Mouse (Mus musculus) kidney, embryonic 16.5 days (tissue): Measurements from ENCODE around the gene Ubap1. TPM values are rescaled to one million over a fixed set of nuclear protein-coding genes. Genes with fewer than 3 reads are reported as not detected.

Source experiments
- ATAC-seq: fragments of 200-750 bp; cut with Nextera tagmentation; 2 replicates; pipeline ENCODE4 v1.8.0; 2017; ENCODE audit warnings: moderate TSS enrichment; ENCODE audit not compliant: low FRiP score, low TSS enrichment
- H3K27ac ChIP-seq: fragments of 300-500 bp; sonication (generic); 2 replicates; pipeline ENCODE4 v1.5.1; 2014; ENCODE audit warnings: low read length
- H3K27me3 ChIP-seq: fragments of 300-500 bp; sonication (generic); 2 replicates; pipeline ENCODE4 v1.6.1; 2014; ENCODE audit warnings: low read length, control low read depth, mixed read lengths; ENCODE audit not compliant: insufficient read depth
- H3K36me3 ChIP-seq: fragments of 300-500 bp; sonication (generic); 2 replicates; pipeline ENCODE4 v1.6.1; 2014; ENCODE audit warnings: low read length, control low read depth, mixed read lengths; ENCODE audit not compliant: insufficient read depth
- H3K4me1 ChIP-seq: fragments of 300-500 bp; sonication (generic); 2 replicates; pipeline ENCODE4 v1.6.1; 2014; ENCODE audit warnings: low read length, control low read depth, mixed read lengths; ENCODE audit not compliant: insufficient read depth
- H3K4me2 ChIP-seq: fragments of 300-500 bp; sonication (generic); replicated peaks from 2 replicates; pipeline ENCODE4 v1.6.1; 2014; ENCODE audit warnings: low read depth, low read length
- H3K4me3 ChIP-seq: fragments of 300-500 bp; sonication (generic); 2 replicates; pipeline ENCODE4 v1.5.1; 2014; ENCODE audit warnings: mild to moderate bottlenecking, low read length
- H3K9ac ChIP-seq: fragments of 300-500 bp; sonication (generic); replicated peaks from 2 replicates; pipeline ENCODE4 v1.6.1; 2014; ENCODE audit warnings: low read length
- H3K9me3 ChIP-seq: fragments of 300-500 bp; sonication (generic); 2 replicates; pipeline ENCODE4 v1.6.1; 2016; ENCODE audit warnings: low read length, control low read depth
- WGBS: fragments of 180-500 bp; shearing (Covaris S2); extraction: QIAGEN DNeasy Blood & Tissue Kit; methylation state at CpG from one replicate; pipeline ENCODE4 v1.1.7; 2014; 5-methylcytosine and 5-hydroxymethylcytosine counted together
- polyA plus RNA-seq: library from polyadenylated mRNA; unstranded; fragments of >200 nt; fragmentation: Nextera tagmentation; extraction: Ambion mirVana; gene quantifications from 2 replicates; pipeline ENCODE4 v1.2.1, GENCODE M21; 2015

The Ubap1 gene
- polyA plus RNA-seq, 1 experiment from 2014 or later, result 62.7 TPM

- Histone ChIP-seq H3K9ac (no peak overlapping the region), H3K27ac (no peak overlapping the region), H3K4me3 (no peak overlapping the region), H3K4me2 (no peak overlapping the region), H3K4me1 (peaks cover 9% of the 10 kb centered on the region), H3K27me3 (no peaks in the 10 kb centered on the region), H3K36me3 (peaks cover 14% of the 10 kb centered on the region; the same call in 1 of the 2 replicates), H3K9me3 (no peaks in the 10 kb centered on the region)
- ATAC-seq, result no peak
- WGBS, result 89% methylated on average over 4 of the region's 4 CpGs
These were observed 4.0 kb downstream of the Ubap1 start for GRCm38 (mm10) chr4:41352758-41353157.

- Histone ChIP-seq H3K27me3 (no peaks in the 10 kb centered on the region), H3K27ac (no peak overlapping the region), H3K36me3 (peaks cover 14% of the 10 kb centered on the region; the same call in 1 of the 2 replicates), H3K4me1 (peaks cover 6% of the 10 kb centered on the region), H3K4me2 (no peak overlapping the region), H3K4me3 (no peak overlapping the region), H3K9ac (no peak overlapping the region), H3K9me3 (no peaks in the 10 kb centered on the region)
- WGBS, result 88% methylated on average over 1 of the region's 1 CpGs
- ATAC-seq, result no peak
These were observed 4.5 kb downstream of the Ubap1 start for GRCm38 (mm10) chr4:41353265-41353664.

GRCm38 (mm10) chr4:41357154-41357553, 8.4 kb downstream of the Ubap1 start:
- ATAC-seq, result no peak
- H3K4me2 ChIP-seq, result no peak overlapping the region
- H3K9me3 ChIP-seq, result no peaks in the 10 kb centered on the region
- no peak overlapping the region for H3K9ac ChIP-seq
- no peak overlapping the region for H3K4me3 ChIP-seq
- no peaks in the 10 kb centered on the region for H3K4me1 ChIP-seq
- peaks cover 13% of the 10 kb centered on the region; the same call in 1 of the 2 replicates for H3K36me3 ChIP-seq
- no peaks in the 10 kb centered on the region for H3K27me3 ChIP-seq
- WGBS, result 78% methylated on average over 2 of the region's 2 CpGs
- H3K27ac ChIP-seq, result no peak overlapping the region

- 87% methylated on average over 2 of the region's 2 CpGs for WGBS
- Histone ChIP-seq H3K9me3 (no peaks in the 10 kb centered on the region), H3K27ac (no peak overlapping the region), H3K4me3 (no peak overlapping the region), H3K4me1 (no peaks in the 10 kb centered on the region), H3K27me3 (no peaks in the 10 kb centered on the region), H3K36me3 (peaks cover 10% of the 10 kb centered on the region; the same call in 1 of the 2 replicates), H3K9ac (no peak overlapping the region), H3K4me2 (no peak overlapping the region)
- ATAC-seq, result no peak
These were observed 9.9 kb downstream of the Ubap1 start for GRCm38 (mm10) chr4:41358669-41359068.

GRCm38 (mm10) chr4:41359358-41359757, 10.6 kb downstream of the Ubap1 start:
- Histone ChIP-seq H3K27ac (no peak overlapping the region), H3K27me3 (no peaks in the 10 kb centered on the region), H3K4me2 (no peak overlapping the region), H3K9ac (no peak overlapping the region), H3K9me3 (no peaks in the 10 kb centered on the region), H3K4me1 (no peaks in the 10 kb centered on the region), H3K4me3 (no peak overlapping the region), H3K36me3 (peaks cover 10% of the 10 kb centered on the region; the same call in 1 of the 2 replicates)
- ATAC-seq, result no peak
- WGBS, result 94% methylated on average over 7 of the region's 7 CpGs

- 88% methylated on average over 3 of the region's 3 CpGs for WGBS
- no peak overlapping the region for H3K4me2 ChIP-seq
These were observed 12.3 kb downstream of the Ubap1 start for GRCm38 (mm10) chr4:41361059-41361458.

GRCm38 (mm10) chr4:41368198-41368597, 19.4 kb downstream of the Ubap1 start:
- Histone ChIP-seq H3K4me3 (no peak overlapping the region), H3K36me3 (peaks cover 13% of the 10 kb centered on the region; the same call in 1 of the 2 replicates), H3K9me3 (no peaks in the 10 kb centered on the region), H3K27me3 (no peaks in the 10 kb centered on the region), H3K4me2 (no peak overlapping the region), H3K9ac (no peak overlapping the region), H3K4me1 (no peaks in the 10 kb centered on the region), H3K27ac (no peak overlapping the region)
- ATAC-seq, result no peak
- WGBS, result 83% methylated on average over 4 of the region's 4 CpGs

More at GRCm38 (mm10) chr4:41361059-41361458, 12.3 kb downstream of the Ubap1 start:
- Histone ChIP-seq H3K4me3 (no peak overlapping the region), H3K36me3 (0 out of 2 replicates have a peak, but pooled peaks cover 6% of the 10 kb centered on the region), H3K27ac (no peak overlapping the region), H3K4me1 (no peaks in the 10 kb centered on the region), H3K9ac (no peak overlapping the region), H3K9me3 (no peaks in the 10 kb centered on the region), H3K27me3 (no peaks in the 10 kb centered on the region)
- ATAC-seq, result no peak

- ATAC-seq, result no peak
- no peak overlapping the region for H3K4me3 ChIP-seq
- H3K4me2 ChIP-seq, result no peak overlapping the region
- no peaks in the 10 kb centered on the region for H3K9me3 ChIP-seq
- H3K36me3 ChIP-seq, result peaks cover 21% of the 10 kb centered on the region; the same call in 1 of the 2 replicates
- no peaks in the 10 kb centered on the region for H3K4me1 ChIP-seq
- H3K27ac ChIP-seq, result no peak overlapping the region
- no peak overlapping the region for H3K9ac ChIP-seq
- 93% methylated on average over 9 of the region's 9 CpGs for WGBS
- H3K27me3 ChIP-seq, result no peaks in the 10 kb centered on the region
These were observed 21.1 kb downstream of the Ubap1 start for GRCm38 (mm10) chr4:41369702-41370437.

GRCm38 (mm10) chr4:41377567-41377966, 28.8 kb downstream of the Ubap1 start:
- no peak for ATAC-seq
- no peak overlapping the region for H3K4me2 ChIP-seq
- peaks cover 54% of the 10 kb centered on the region for H3K36me3 ChIP-seq
- no peak overlapping the region for H3K27ac ChIP-seq
- H3K4me1 ChIP-seq, result no peaks in the 10 kb centered on the region
- no peaks in the 10 kb centered on the region for H3K9me3 ChIP-seq
- no peak overlapping the region for H3K9ac ChIP-seq
- H3K4me3 ChIP-seq, result no peak overlapping the region
- no peaks in the 10 kb centered on the region for H3K27me3 ChIP-seq

- peaks cover 48% of the 10 kb centered on the region for H3K36me3 ChIP-seq
- no peaks in the 10 kb centered on the region for H3K4me1 ChIP-seq
- no peaks in the 10 kb centered on the region for H3K27me3 ChIP-seq
- H3K4me2 ChIP-seq, result no peak overlapping the region
- ATAC-seq, result no peak
- 92% methylated on average over 5 of the region's 5 CpGs for WGBS
- H3K27ac ChIP-seq, result no peak overlapping the region
- no peaks in the 10 kb centered on the region for H3K9me3 ChIP-seq
- H3K4me3 ChIP-seq, result no peak overlapping the region
- H3K9ac ChIP-seq, result no peak overlapping the region
These were observed 32.6 kb downstream of the Ubap1 start for GRCm38 (mm10) chr4:41381213-41381950.
